Mouse (Mus musculus): ENCODE data around the gene Prune1. TPM values are rescaled to one million over a fixed set of nuclear protein-coding genes. Genes with fewer than 3 reads are reported as not detected.

Prune1 gene
- polyA plus RNA-seq, 1 experiment from 2014 or later = 37.0 TPM

DNA sequence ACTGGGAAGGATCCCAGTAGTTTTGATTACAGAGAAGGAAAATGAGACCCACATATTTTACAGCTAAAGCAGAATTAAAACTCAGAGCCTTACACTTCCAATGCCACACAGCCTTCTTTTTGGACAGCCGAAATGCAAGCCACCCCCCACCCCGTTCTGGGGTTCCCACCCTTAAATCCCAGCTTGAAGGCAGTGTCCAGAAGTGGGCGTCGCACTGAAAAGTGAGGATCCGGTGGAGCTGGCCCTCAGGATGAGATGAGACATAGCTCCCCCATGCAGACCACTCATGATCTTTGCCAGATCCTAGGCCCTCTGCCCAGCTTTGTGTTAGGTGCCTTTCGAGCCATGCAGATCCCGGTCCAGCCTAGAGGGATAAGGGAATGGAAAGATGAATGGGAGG lies 40.4 kb downstream of the Prune1 start, which contains the start of gene Gm128:
TSS of gene Gm128 (minus strand) at position 101 of the 400 bp plus-strand sequence.
- H3K4me2 ChIP-seq (replicated peaks) = no peak within 1 kb of the TSS
- no peak within 1 kb of the TSS for H3K4me3 ChIP-seq
- peaks cover 29% of the 10 kb centered on the region for H3K36me3 ChIP-seq
- WGBS = 81% methylated on average over 7 of the region's 7 CpGs
- no peaks in the 10 kb centered on the region for H3K27me3 ChIP-seq
- no peak within 1 kb of the TSS for H3K9ac ChIP-seq
- no peaks in the 10 kb centered on the region for H3K4me1 ChIP-seq
- H3K9me3 ChIP-seq (replicated peaks) = no peaks in the 10 kb centered on the region
- H3K27ac ChIP-seq = no peak within 1 kb of the TSS
- ATAC-seq (ENCODE audit: low FRiP score) = no peak

DNA sequence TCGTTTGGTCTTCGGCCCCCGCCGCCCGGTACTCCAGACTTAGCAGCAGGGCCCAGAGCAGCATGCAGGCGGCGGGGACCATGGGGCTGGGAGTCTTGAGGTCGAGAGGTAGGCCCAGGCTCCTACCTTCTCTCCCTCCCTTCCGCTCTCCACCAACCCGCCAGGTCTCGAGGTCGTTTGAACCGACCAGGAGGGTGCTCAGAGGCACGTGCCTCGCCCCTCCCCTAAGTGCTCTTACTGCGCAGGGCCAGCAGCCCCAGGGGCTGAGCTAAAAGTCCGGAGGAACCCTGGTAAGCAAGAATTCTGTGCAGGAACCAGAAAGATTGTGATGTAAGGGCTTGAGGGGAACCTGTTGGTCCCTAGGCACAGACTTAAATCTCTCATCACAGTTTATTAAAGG lies 41.0 kb downstream of the Prune1 start:
- H3K9ac ChIP-seq = no peak overlapping the region

DNA sequence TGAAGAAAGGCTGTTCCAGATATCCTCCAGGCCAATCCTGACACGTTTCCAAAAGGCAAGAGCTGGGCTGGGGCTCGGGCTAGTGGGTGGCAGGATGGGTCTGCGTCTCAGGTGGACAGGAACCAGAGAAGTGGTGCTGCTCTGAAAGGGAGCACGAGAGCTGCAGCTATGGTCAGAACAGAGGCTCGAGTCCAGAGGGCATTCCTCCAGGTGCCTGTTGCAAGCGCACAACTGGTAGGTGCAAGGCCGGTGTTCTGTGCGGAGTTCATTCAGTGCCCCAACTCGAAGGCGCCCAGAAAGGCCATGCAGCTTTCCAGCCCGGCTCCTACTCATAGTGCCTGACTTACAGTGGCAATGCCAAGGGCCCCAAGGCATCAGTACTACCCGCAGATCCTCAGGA lies 41.9 kb downstream of the Prune1 start:
- no peak overlapping the region for H3K27ac ChIP-seq
- H3K9me3 ChIP-seq (replicated peaks) = no peaks in the 10 kb centered on the region
- H3K4me2 ChIP-seq (replicated peaks) = no peak overlapping the region
- ATAC-seq (ENCODE audit: low FRiP score) = no peak
- H3K36me3 ChIP-seq = peaks cover 35% of the 10 kb centered on the region
- no peaks in the 10 kb centered on the region for H3K27me3 ChIP-seq
- no peak overlapping the region for H3K9ac ChIP-seq
- WGBS = 89% methylated on average over 12 of the region's 12 CpGs
- no peak overlapping the region for H3K4me3 ChIP-seq
- H3K4me1 ChIP-seq = 0 out of 2 replicates have a peak, but pooled peaks cover 5% of the 10 kb centered on the region

More for the DNA sequence above, 41.0 kb downstream of the Prune1 start:
- Histone ChIP-seq H3K4me2 (replicated peaks) (no peak overlapping the region), H3K36me3 (peaks cover 35% of the 10 kb centered on the region), H3K9me3 (replicated peaks) (no peaks in the 10 kb centered on the region), H3K4me3 (no peak overlapping the region), H3K27ac (no peak overlapping the region), H3K27me3 (no peaks in the 10 kb centered on the region), H3K4me1 (no peaks in the 10 kb centered on the region)
- no peak for ATAC-seq (ENCODE audit: low FRiP score)
- WGBS = 34% methylated on average over 17 of the region's 17 CpGs

DNA sequence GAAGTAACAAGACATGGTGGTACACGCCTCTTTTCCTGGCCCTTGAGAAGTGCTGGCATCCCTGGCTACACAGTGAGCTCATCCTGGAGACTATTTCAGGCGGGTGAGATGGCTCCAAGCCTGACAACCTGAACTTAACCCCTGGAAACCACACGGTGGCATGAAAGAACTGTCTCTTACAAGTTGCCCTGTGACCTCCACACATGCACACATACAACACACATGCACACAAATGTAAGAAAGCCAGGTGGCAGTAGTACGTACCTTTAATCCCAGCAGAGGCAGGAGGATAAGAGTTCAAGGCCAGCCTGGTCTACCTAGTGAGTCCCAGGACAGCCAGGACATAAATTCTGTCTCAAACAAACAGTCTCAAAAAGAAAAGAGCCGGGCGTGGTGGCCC lies 42.9 kb downstream of the Prune1 start:
- Histone ChIP-seq H3K27ac (no peak overlapping the region), H3K9me3 (replicated peaks) (no peaks in the 10 kb centered on the region), H3K4me2 (replicated peaks) (no peak overlapping the region), H3K4me3 (no peak overlapping the region), H3K9ac (no peak overlapping the region), H3K36me3 (peaks cover 42% of the 10 kb centered on the region), H3K27me3 (no peaks in the 10 kb centered on the region), H3K4me1 (0 out of 2 replicates have a peak, but pooled peaks cover 5% of the 10 kb centered on the region)
- 92% methylated on average over 6 of the region's 6 CpGs for WGBS
- ATAC-seq (ENCODE audit: low FRiP score) = no peak

DNA sequence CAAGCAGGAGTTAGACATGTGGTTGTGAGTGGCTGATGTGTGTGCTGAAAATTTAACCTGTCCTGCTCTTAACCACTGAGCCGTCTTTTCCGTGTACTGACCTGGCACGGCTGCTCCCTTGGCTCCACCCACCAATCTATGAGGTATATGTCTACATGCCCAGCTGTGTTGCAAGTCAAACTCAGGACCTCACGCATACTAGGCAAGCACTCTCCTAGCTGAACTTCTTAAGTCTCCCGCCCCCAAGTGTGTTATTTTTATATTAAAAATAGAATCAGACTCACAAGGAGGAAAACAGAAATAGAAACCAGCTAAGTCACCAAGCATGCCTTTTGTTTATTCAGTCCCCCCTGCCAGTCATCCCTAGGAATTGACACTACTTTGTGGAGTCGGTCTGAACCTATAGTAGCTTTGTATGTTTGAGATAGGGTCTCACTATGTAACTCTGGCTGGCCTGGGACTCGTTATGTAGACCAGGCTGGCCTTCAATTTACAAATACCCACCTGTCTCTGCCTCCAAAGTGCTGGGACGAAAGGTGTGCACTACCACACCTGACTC lies 44.3 kb downstream of the Prune1 start:
- ATAC-seq (ENCODE audit: low FRiP score) = no peak; the same call in 1 of the 2 replicates
- Histone ChIP-seq H3K27ac (no peak overlapping the region), H3K36me3 (peaks cover 56% of the 10 kb centered on the region), H3K4me2 (replicated peaks) (no peak overlapping the region), H3K4me1 (0 out of 2 replicates have a peak, but pooled peaks cover 5% of the 10 kb centered on the region), H3K9ac (no peak overlapping the region), H3K27me3 (no peaks in the 10 kb centered on the region), H3K4me3 (no peak overlapping the region), H3K9me3 (replicated peaks) (no peaks in the 10 kb centered on the region)
- whole genome bisulfite sequencing = 93% methylated on average over 8 of the region's 8 CpGs

GRCm38 (mm10) chr3:95235386-95236301 lies 46.2 kb downstream of the Prune1 start:
- Histone ChIP-seq H3K27ac (no peak overlapping the region), H3K36me3 (peaks cover 66% of the 10 kb centered on the region), H3K9ac (no peak overlapping the region), H3K4me1 (peaks cover 20% of the 10 kb centered on the region), H3K27me3 (no peaks in the 10 kb centered on the region), H3K9me3 (replicated peaks) (no peaks in the 10 kb centered on the region), H3K4me3 (no peak overlapping the region), H3K4me2 (replicated peaks) (no peak overlapping the region)
- 64% methylated on average over 23 of the region's 23 CpGs for WGBS
- no peak for ATAC-seq (ENCODE audit: low FRiP score)

DNA sequence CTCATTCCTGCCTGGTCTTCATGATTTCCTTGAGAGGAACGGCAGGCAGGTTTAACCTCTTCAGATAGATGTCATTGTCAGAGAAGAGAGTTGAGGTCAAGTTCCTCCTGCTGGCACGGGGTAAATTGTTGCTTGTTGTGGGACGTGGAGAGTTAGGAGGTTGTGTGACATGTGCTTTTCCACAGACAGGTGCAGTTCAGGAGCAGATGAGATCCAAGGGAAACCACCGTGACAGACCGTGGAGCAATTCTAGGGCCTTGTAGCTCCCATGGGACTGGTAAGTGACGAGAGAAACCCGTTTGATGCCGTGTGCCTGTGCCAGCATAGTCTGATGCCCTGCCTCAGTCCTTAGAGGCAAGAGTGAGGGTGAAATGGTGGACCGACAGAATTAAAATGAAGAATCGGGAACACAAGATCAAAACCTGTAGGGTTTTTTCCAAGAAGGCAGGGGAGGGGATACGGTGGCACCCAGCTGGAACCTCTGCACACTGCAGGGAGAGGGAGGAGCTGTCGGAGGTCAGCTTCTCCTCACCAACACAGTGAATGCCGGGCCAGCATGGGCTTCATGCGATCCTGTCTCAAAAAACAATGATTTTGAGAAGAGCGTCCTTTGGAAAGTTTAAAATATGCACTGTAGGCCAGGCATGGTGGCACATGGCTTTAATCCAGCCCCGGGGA lies 48.4 kb downstream of the Prune1 start:
- no peak for ATAC-seq (ENCODE audit: low FRiP score)
- WGBS = 83% methylated on average over 16 of the region's 16 CpGs
- H3K9ac ChIP-seq = no peak overlapping the region

GRCm38 (mm10) chr3:95232771-95233170 lies 49.1 kb downstream of the Prune1 start:
- Histone ChIP-seq H3K9me3 (replicated peaks) (no peaks in the 10 kb centered on the region), H3K9ac (no peak overlapping the region), H3K36me3 (peaks cover 60% of the 10 kb centered on the region), H3K4me2 (replicated peaks) (no peak overlapping the region), H3K27ac (no peak overlapping the region), H3K4me1 (peaks cover 31% of the 10 kb centered on the region), H3K4me3 (no peak overlapping the region), H3K27me3 (no peaks in the 10 kb centered on the region)
- no peak for ATAC-seq (ENCODE audit: low FRiP score)
- WGBS = 90% methylated on average over 7 of the region's 7 CpGs

More for the DNA sequence above, 48.4 kb downstream of the Prune1 start:
- Histone ChIP-seq H3K4me2 (replicated peaks) (no peak overlapping the region), H3K4me1 (peaks cover 31% of the 10 kb centered on the region), H3K4me3 (no peak overlapping the region), H3K36me3 (peaks cover 66% of the 10 kb centered on the region), H3K9me3 (replicated peaks) (no peaks in the 10 kb centered on the region), H3K27ac (no peak overlapping the region), H3K27me3 (no peaks in the 10 kb centered on the region)

- no peak for ATAC-seq (ENCODE audit: low FRiP score)
- WGBS = 76% methylated on average over 13 of the region's 13 CpGs
- H3K9me3 ChIP-seq (replicated peaks) = no peaks in the 10 kb centered on the region
- H3K27me3 ChIP-seq = no peaks in the 10 kb centered on the region
- peaks cover 48% of the 10 kb centered on the region for H3K36me3 ChIP-seq
- peak within 1 kb of the TSS; percentile 48 for H3K9ac ChIP-seq
- peak within 1 kb of the TSS; percentile 93; the same call in 1 of the 2 replicates for H3K4me3 ChIP-seq
- peak within 1 kb of the TSS; percentile 69 for H3K4me2 ChIP-seq (replicated peaks)
- peaks cover 34% of the 10 kb centered on the region for H3K4me1 ChIP-seq
- H3K27ac ChIP-seq = peak within 1 kb of the TSS; percentile 96
Measured at GRCm38 (mm10) chr3:95231298-95232221, 50.3 kb downstream of the Prune1 start, which contains the start of gene Mllt11. Gene Mllt11 (minus strand): TSS chr3:95232171.

DNA sequence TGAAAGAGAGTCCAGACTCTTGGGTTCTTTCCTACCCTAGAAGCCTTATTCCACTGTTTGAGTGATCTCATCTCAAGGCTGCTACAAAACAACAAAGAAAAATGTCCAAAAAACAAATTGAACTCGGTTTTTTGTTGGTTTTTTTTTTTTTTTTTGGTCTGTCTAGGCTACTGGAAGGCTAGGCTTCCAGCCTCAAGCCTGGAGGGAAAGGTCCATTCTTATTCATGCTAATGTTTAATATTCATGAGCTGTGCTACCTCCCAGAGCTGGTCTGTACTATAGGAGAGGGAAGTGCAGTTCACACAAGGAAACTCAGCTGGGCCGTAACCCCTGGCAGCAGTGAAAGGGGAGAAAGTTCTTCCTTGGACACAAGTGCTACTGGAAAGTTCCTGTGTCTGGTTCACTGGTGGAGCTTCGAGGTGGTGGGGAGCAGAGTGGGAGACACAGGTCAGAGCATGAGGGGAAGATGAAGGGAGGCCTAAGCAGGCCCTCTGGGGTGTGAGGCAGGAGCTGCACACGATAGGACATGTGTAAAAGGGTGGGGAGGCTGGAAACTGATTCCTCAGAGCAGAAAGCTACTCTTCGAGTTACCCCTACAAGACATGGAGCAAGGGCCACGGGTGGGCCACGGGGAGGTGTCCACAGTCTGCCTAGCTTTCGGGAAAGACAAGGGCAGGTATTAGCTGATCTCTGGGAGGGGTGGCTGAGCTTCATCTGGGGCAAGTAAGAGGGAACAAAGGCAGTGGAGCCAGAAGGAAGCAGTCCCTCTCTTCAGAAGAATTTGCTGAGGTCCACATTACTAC lies 51.2 kb downstream of the Prune1 start:
- Histone ChIP-seq H3K36me3 (peaks cover 41% of the 10 kb centered on the region), H3K27me3 (no peaks in the 10 kb centered on the region), H3K27ac (peak overlapping the region; percentile 96), H3K9ac (peak overlapping the region; percentile 97), H3K4me2 (replicated peaks) (peak overlapping the region; percentile 69), H3K4me1 (peaks cover 42% of the 10 kb centered on the region), H3K9me3 (replicated peaks) (no peaks in the 10 kb centered on the region), H3K4me3 (peak overlapping the region; percentile 93)
- WGBS = 39% methylated on average over 8 of the region's 8 CpGs
- ATAC-seq (ENCODE audit: low FRiP score) = peak; percentile 24; the same call in 1 of the 2 replicates

Data from hindbrain, embryonic 12.5 days (tissue).